Mouse (Mus musculus) hindbrain, postnatal 0 days (tissue): ENCODE measurements at regions not wholly inside any gene's neighbourhood (a gene's known extent, or its start where the extent isn't known, plus 50 kb on each side); places are given as distances from the start of the nearest gene placed in this dataset.

Experiments
- ATAC-seq: fragments of 200-750 bp; cut with Nextera tagmentation; 2 replicates; pipeline ENCODE4 v1.8.0; 2017; ENCODE audit warnings: mild to moderate bottlenecking, moderate TSS enrichment, moderate library complexity
- DNase-seq: peaks from one replicate; pipeline ENCODE4 v3.0.0-alpha.2; 2015; ENCODE audit warnings: low spot score
- H3K27ac ChIP-seq: fragments of 300-500 bp; sonication (generic); 2 replicates; pipeline ENCODE4 v1.5.1; 2014; ENCODE audit warnings: mild to moderate bottlenecking
- H3K27me3 ChIP-seq: fragments of 300-500 bp; sonication (generic); 2 replicates; pipeline ENCODE4 v1.6.1; 2014; ENCODE audit warnings: low read length, mixed read lengths; ENCODE audit not compliant: insufficient read depth
- H3K36me3 ChIP-seq: fragments of 300-500 bp; sonication (generic); 2 replicates; pipeline ENCODE4 v1.6.1; 2014; ENCODE audit warnings: low read length, mixed read lengths; ENCODE audit not compliant: insufficient read depth
- H3K4me1 ChIP-seq: fragments of 300-500 bp; sonication (generic); 2 replicates; pipeline ENCODE4 v1.6.1; 2014; ENCODE audit warnings: antibody characterized with exemption, low read length, mixed read lengths; ENCODE audit not compliant: insufficient read depth
- H3K4me2 ChIP-seq: fragments of 300-500 bp; sonication (generic); 2 replicates; pipeline ENCODE4 v1.6.1; 2014; ENCODE audit warnings: low read depth, mild to moderate bottlenecking, low read length, moderate library complexity, mixed read lengths
- H3K4me3 ChIP-seq: fragments of 300-500 bp; sonication (generic); 2 replicates; pipeline ENCODE4 v1.5.1; 2014; ENCODE audit warnings: low read length
- H3K9ac ChIP-seq: fragments of 300-500 bp; sonication (generic); replicated peaks from 2 replicates; pipeline ENCODE4 v1.6.1; 2014; ENCODE audit warnings: mild to moderate bottlenecking, low read length, moderate library complexity, mixed read lengths
- H3K9me3 ChIP-seq: fragments of 300-500 bp; sonication (generic); 2 replicates; pipeline ENCODE4 v1.6.1; 2016; ENCODE audit warnings: low read length, mixed read lengths
- CTCF ChIP-seq: IDR thresholded peaks from 2 replicates; pipeline ENCODE4 v1.5.1; 2016; ENCODE audit warnings: antibody characterized with exemption, control low read depth, low read depth
- WGBS: fragments of 180-500 bp; shearing (Covaris S2); extraction: QIAGEN DNeasy Blood & Tissue Kit; methylation state at CpG from one replicate; pipeline ENCODE4 v1.1.7; 2014; 5-methylcytosine and 5-hydroxymethylcytosine counted together

GRCm38 (mm10) chr4:50583001-50583400 lies 633.5 kb upstream of the Cylc2 start:
- Histone ChIP-seq H3K4me3 (no peak overlapping the region), H3K36me3 (no peaks in the 10 kb centered on the region), H3K4me2 (no peak overlapping the region), H3K27ac (no peak overlapping the region), H3K9me3 (no peaks in the 10 kb centered on the region), H3K4me1 (no peaks in the 10 kb centered on the region), H3K27me3 (no peaks in the 10 kb centered on the region), H3K9ac (no peak overlapping the region)
- WGBS, result 62% methylated on average over 3 of the region's 3 CpGs
- no peak for TF ChIP-seq CTCF
- ATAC-seq (no peak), DNase-seq (peak; percentile 12)

GRCm38 (mm10) chr4:50620706-50621105 lies 595.8 kb upstream of the Cylc2 start:
- no peak for DNase-seq
- Histone ChIP-seq H3K4me2 (no peak overlapping the region), H3K27me3 (no peaks in the 10 kb centered on the region), H3K4me1 (no peaks in the 10 kb centered on the region), H3K9me3 (no peaks in the 10 kb centered on the region), H3K27ac (no peak overlapping the region), H3K4me3 (no peak overlapping the region), H3K36me3 (no peaks in the 10 kb centered on the region), H3K9ac (no peak overlapping the region)
- TF ChIP-seq CTCF, result no peak
- ATAC-seq, result no peak
